Mouse (Mus musculus) liver, postnatal 0 days (tissue): ENCODE measurements around the gene Aoc2. TPM values are rescaled to one million over a fixed set of nuclear protein-coding genes. Genes with fewer than 3 reads are reported as not detected.

Source experiments
- ATAC-seq: fragments of 200-750 bp; cut with Nextera tagmentation; 2 replicates; pipeline ENCODE4 v1.8.0; 2017; ENCODE audit warnings: mild to moderate bottlenecking, moderate library complexity
- DNase-seq: peaks from one replicate; pipeline ENCODE4 v3.0.0-alpha.2; 2016
- H3K27ac ChIP-seq: fragments of 300-500 bp; sonication (generic); 2 replicates; pipeline ENCODE4 v1.5.1; 2014; ENCODE audit warnings: antibody characterized with exemption, moderate library complexity, mild to moderate bottlenecking, low read depth
- H3K27me3 ChIP-seq: fragments of 300-500 bp; sonication (generic); 2 replicates; pipeline ENCODE4 v1.6.1; 2014; ENCODE audit warnings: low read length, control low read depth, mixed read lengths; ENCODE audit not compliant: insufficient read depth
- H3K36me3 ChIP-seq: fragments of 300-500 bp; sonication (generic); replicated peaks from 2 replicates; pipeline ENCODE4 v1.6.1; 2014; ENCODE audit warnings: mild to moderate bottlenecking, control low read depth, low read length, moderate library complexity, mixed read lengths; ENCODE audit not compliant: insufficient read depth
- H3K4me1 ChIP-seq: fragments of 300-500 bp; sonication (generic); 2 replicates; pipeline ENCODE4 v1.6.1; 2014; ENCODE audit warnings: antibody characterized with exemption, mild to moderate bottlenecking, control low read depth; ENCODE audit not compliant: insufficient read depth
- H3K4me2 ChIP-seq: fragments of 300-500 bp; sonication (generic); 2 replicates; pipeline ENCODE4 v1.6.1; 2014; ENCODE audit warnings: low read depth, mild to moderate bottlenecking, low read length, moderate library complexity, mixed read lengths
- H3K4me3 ChIP-seq: fragments of 300-500 bp; sonication (generic); 2 replicates; pipeline ENCODE4 v1.5.1; 2014; ENCODE audit warnings: low read depth, low read length
- H3K9ac ChIP-seq: fragments of 300-500 bp; sonication (generic); replicated peaks from 2 replicates; pipeline ENCODE4 v1.6.1; 2014; ENCODE audit warnings: mild to moderate bottlenecking, moderate library complexity
- H3K9me3 ChIP-seq: fragments of 300-500 bp; sonication (generic); 2 replicates; pipeline ENCODE4 v1.6.1; 2016; ENCODE audit warnings: mild to moderate bottlenecking, control low read depth, low read length, mixed read lengths
- CTCF ChIP-seq: sonication (generic); IDR thresholded peaks from 2 replicates; pipeline ENCODE4 v1.5.1; 2016; ENCODE audit warnings: antibody characterized with exemption, low read depth
- EP300 ChIP-seq: IDR thresholded peaks from 2 replicates; pipeline ENCODE4 v1.6.1; 2016; ENCODE audit warnings: antibody characterized with exemption, low read depth, mild to moderate bottlenecking
- WGBS: fragments of 180-500 bp; shearing (Covaris S2); extraction: QIAGEN DNeasy Blood & Tissue Kit; methylation state at CpG from one replicate; pipeline ENCODE4 v1.1.7; 2014; ENCODE audit not compliant: insufficient replicate concordance; 5-methylcytosine and 5-hydroxymethylcytosine counted together
- polyA plus RNA-seq: library from polyadenylated mRNA; unstranded; fragments of >200 nt; fragmentation: Nextera tagmentation; extraction: Ambion mirVana; gene quantifications from 2 replicates; pipeline ENCODE4 v1.2.1, GENCODE M21; 2015

Gene Aoc2
- polyA plus RNA-seq, 1 experiment from 2014 or later = 0.60 TPM

DNA sequence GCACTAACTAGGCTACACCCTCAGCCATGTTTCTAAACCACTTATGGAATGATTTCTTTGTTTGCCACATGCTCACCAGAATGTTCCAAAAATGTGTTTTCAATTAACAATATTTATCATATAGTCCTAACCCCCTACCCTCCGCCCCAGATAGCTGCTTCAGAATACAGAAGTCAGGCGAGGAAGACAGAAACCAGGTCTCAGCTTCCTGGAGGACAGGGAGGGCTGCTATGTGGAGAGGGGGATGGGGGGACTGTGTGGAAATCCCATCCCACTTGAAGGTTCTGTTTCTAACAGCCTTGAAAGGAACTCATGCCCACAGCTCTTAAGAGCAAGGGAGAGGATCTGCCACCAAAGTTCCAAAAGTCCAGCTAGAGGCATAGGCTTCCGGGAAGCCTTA, 24.4 kb downstream of the Aoc2 start:
- H3K27me3 ChIP-seq = no peaks in the 10 kb centered on the region
- ATAC-seq = no peak
- H3K9me3 ChIP-seq = no peaks in the 10 kb centered on the region
- WGBS = 70% methylated on average over 3 of the region's 3 CpGs
- no peaks in the 10 kb centered on the region for H3K36me3 ChIP-seq
- no peak overlapping the region for H3K9ac ChIP-seq
- TF ChIP-seq EP300 (no peak), CTCF (no peak)
- peaks cover 4% of the 10 kb centered on the region; the same call in 1 of the 2 replicates for H3K4me1 ChIP-seq
- no peak overlapping the region for H3K27ac ChIP-seq
- DNase-seq = no peak
- H3K4me2 ChIP-seq = no peak overlapping the region
- H3K4me3 ChIP-seq = no peak overlapping the region

- Histone ChIP-seq H3K4me1 (peaks cover 11% of the 10 kb centered on the region; the same call in 1 of the 2 replicates), H3K4me3 (no peak overlapping the region), H3K4me2 (no peak overlapping the region), H3K9ac (no peak overlapping the region), H3K9me3 (no peaks in the 10 kb centered on the region), H3K27ac (no peak overlapping the region), H3K36me3 (no peaks in the 10 kb centered on the region), H3K27me3 (no peaks in the 10 kb centered on the region)
- no peak for TF ChIP-seq EP300
- no peak for TF ChIP-seq CTCF
- 61% methylated on average over 11 of the region's 11 CpGs for WGBS
- ATAC-seq (no peak), DNase-seq (no peak)
These were observed 26.3 kb downstream of the Aoc2 start for GRCm38 (mm10) chr11:101351100-101351720.

- no peak overlapping the region for H3K9ac ChIP-seq
These were observed 26.9 kb downstream of the Aoc2 start for GRCm38 (mm10) chr11:101351721-101352111.

GRCm38 (mm10) chr11:101353436-101353835, 28.6 kb downstream of the Aoc2 start:
- no peak overlapping the region for H3K9ac ChIP-seq
- peaks cover 11% of the 10 kb centered on the region; the same call in 1 of the 2 replicates for H3K4me1 ChIP-seq
- no peak for TF ChIP-seq CTCF
- no peak for TF ChIP-seq EP300
- no peak overlapping the region for H3K4me2 ChIP-seq
- ATAC-seq (no peak), DNase-seq (no peak)
- no peaks in the 10 kb centered on the region for H3K27me3 ChIP-seq
- no peak overlapping the region for H3K4me3 ChIP-seq
- 78% methylated on average over 12 of the region's 12 CpGs for WGBS
- H3K9me3 ChIP-seq = no peaks in the 10 kb centered on the region
- no peaks in the 10 kb centered on the region for H3K36me3 ChIP-seq
- H3K27ac ChIP-seq = no peak overlapping the region

More at GRCm38 (mm10) chr11:101351721-101352111, 26.9 kb downstream of the Aoc2 start:
- Histone ChIP-seq H3K27me3 (no peaks in the 10 kb centered on the region), H3K4me1 (peaks cover 11% of the 10 kb centered on the region; the same call in 1 of the 2 replicates), H3K4me3 (no peak overlapping the region), H3K36me3 (no peaks in the 10 kb centered on the region), H3K9me3 (no peaks in the 10 kb centered on the region), H3K4me2 (no peak overlapping the region), H3K27ac (no peak overlapping the region)
- no peak for TF ChIP-seq EP300
- TF ChIP-seq CTCF = no peak
- DNase-seq = no peak
- ATAC-seq = peak; percentile 59; the same call in 1 of the 2 replicates
- WGBS = 58% methylated on average over 3 of the region's 3 CpGs

DNA sequence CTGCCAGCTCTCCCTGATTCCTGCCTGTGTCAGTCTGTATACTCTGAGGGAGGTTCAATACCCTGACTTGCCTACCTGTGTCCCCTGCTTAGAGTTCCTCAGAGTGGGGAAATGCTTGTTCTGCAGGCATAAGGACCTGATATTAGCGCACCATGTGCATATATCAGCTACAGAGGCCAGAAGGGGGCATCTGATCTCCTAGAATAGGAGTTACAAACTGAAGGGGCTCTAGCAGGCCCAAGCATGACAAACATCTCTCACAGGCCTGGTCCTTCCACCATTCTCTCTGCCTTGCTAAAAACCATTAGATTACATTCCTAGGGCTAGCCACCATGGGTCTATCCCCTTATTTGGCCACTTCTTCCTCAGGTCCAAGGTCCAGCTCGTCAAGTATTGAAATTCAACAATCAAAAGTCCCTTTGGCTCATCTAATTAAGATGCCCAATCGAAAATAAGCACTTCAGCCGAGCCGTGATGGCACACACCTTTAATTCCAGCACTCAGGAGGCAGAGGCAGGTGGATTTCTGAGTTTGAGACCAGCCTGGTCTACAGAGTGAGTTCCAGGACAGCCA, 29.7 kb downstream of the Aoc2 start:
- H3K9me3 ChIP-seq = no peaks in the 10 kb centered on the region
- peaks cover 11% of the 10 kb centered on the region; the same call in 1 of the 2 replicates for H3K4me1 ChIP-seq
- no peak overlapping the region for H3K4me2 ChIP-seq
- H3K36me3 ChIP-seq = no peaks in the 10 kb centered on the region
- H3K27ac ChIP-seq = no peak overlapping the region
- TF ChIP-seq CTCF (peak; percentile 32), EP300 (no peak)
- H3K9ac ChIP-seq = no peak overlapping the region
- no peak overlapping the region for H3K4me3 ChIP-seq
- DNase-seq (no peak), ATAC-seq (no peak)
- WGBS = 75% methylated on average over 5 of the region's 5 CpGs
- H3K27me3 ChIP-seq = no peaks in the 10 kb centered on the region

GRCm38 (mm10) chr11:101355916-101356315, 31.1 kb downstream of the Aoc2 start:
- Histone ChIP-seq H3K36me3 (no peaks in the 10 kb centered on the region), H3K9ac (no peak overlapping the region), H3K4me3 (no peak overlapping the region), H3K4me1 (peaks cover 23% of the 10 kb centered on the region), H3K4me2 (no peak overlapping the region), H3K27ac (peak overlapping the region; percentile 41; the same call in 1 of the 2 replicates), H3K27me3 (no peaks in the 10 kb centered on the region), H3K9me3 (no peaks in the 10 kb centered on the region)
- no peak for DNase-seq
- TF ChIP-seq CTCF (no peak), EP300 (no peak)
- ATAC-seq = peak; percentile 55
- WGBS = 79% methylated on average over 2 of the region's 2 CpGs
